Mouse (Mus musculus) testis, postnatal 14 days (tissue): ENCODE measurements around the gene Itgb4.

ENCODE experiments used
- DNase-seq: peaks from one replicate; pipeline ENCODE4 v3.0.0; 2021; ENCODE audit warnings: low spot score

Itgb4 gene

DNA sequence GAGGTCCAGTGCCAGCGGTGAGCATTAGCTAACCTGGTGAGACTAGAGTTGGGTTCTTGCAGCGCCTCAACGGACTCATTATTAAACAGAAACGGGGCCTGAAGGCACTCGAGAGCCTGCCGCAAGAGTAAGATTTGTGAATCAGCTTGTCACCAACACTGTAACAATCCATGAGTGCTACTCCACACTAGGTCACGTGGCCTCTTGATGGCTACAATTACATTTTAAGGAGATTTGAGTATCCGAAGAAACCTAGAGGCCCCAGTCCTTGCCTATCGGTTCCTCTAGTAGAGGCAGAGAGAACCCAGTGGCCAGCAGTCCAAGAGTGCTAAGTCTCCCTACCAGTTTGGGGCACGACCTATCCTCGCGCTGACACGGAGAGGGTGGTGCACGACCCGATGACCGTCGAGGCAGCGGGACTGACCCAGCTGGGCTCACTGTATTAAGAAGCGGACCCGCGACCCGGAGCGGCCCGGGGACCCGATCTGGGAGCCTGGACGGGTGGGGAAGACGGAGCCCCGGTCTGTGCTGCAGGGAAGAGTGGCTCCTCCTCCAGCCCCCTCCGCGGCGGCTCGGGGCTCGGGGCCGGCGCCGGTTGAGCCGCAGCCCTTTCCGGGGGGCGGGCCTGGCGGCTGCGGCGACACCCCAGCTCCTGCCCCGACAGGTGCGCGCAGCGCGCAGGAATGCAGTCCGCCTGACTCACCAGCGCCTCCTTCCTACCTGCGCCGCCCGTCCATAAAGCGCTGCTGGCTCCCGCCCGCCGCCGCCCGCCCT is at the start of gene Itgb4:
Gene Itgb4, plus strand, starts transcription at position 401 of the 774 bp plus-strand sequence.
- peak; percentile 37 for DNase-seq

- no peak for DNase-seq
Measured at GRCm38 (mm10) chr11:115929031-115929430, 45.5 kb upstream of the Itgb4 start.

- no peak for DNase-seq
Measured at GRCm38 (mm10) chr11:115929818-115930217, 44.7 kb upstream of the Itgb4 start.

GRCm38 (mm10) chr11:115931235-115931634 is 43.3 kb upstream of the Itgb4 start:
- DNase-seq, result no peak

GRCm38 (mm10) chr11:115933108-115933746 is 41.3 kb upstream of the Itgb4 start, which contains the start of the genes Sap30bp and Recql5:
Gene Sap30bp, plus strand, starts transcription at chr11:115933282.
Gene Recql5, minus strand, starts transcription at chr11:115933477.
- peak; percentile 97 for DNase-seq

GRCm38 (mm10) chr11:115933747-115934110 is 40.8 kb upstream of the Itgb4 start:
- no peak for DNase-seq

- DNase-seq, result no peak
Measured at GRCm38 (mm10) chr11:115939690-115940329, 34.7 kb upstream of the Itgb4 start.

DNA sequence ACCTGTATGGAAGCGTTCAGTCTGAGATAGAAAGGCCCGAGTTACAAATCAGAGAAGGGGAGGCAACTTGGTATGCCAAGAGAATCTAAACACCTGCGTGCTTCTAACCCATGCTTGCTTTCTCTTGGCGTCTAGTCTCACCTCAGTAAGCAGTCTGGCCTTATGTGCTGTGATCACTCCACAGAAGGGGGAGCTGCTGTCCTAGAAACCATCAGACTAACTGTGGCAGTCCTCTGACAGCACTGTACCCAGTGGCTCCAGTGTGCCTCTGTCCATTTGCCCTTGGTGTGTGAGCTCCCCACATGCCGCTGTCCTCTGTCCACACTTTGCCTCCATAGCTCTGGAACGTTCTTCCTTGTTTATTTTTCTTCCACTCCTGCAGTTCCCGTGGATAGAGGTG is 32.5 kb upstream of the Itgb4 start:
- no peak for DNase-seq

DNA sequence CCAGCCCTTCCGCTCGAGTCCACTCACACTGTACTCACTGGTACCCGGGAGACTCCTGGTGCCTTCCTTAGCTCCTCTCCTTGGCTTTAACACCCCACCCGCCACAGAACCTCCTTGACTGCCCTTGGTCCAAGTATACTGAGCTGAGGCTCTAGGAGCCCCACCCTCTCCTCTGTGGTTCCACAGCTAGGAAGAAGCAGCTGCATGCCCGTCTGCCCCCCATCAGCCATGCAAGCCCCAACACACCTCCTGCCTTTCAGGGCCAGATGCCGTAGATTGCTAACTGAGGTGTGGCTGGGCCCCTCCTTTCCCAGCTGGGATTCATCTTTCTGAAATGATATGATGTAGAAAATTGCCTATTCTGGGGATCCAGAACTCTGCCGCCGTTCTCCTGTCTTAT is 29.3 kb upstream of the Itgb4 start:
- no peak for DNase-seq

DNA sequence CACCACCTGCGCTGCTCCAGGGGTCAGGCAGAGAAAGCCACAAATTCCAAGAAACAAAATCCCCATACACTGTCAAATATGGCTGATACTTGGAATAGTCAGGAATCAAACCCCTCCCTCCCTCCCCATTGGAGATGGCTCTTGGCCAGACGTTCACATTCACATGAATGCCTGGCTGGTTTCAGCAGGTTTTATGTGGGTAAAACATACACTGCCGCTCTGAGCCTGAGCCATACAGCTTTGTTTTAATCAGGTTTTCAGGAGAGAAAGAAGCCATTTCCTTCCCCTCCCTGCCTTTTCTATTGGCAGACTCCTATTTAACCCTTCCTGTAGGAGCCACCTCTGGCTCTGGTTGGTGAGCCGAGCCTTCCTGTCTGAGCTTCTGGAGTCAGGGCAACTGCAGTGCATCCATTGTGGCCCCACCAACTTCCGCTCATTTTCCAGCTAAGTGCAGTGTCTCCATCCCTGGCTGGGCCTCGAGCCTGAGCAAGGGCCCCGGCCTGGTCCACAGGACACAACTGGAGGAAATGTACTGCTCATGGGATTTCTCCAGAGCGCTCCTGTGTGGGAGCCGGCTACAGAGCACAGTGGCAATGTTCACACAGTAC is 28.2 kb upstream of the Itgb4 start:
- no peak for DNase-seq

GRCm38 (mm10) chr11:115948316-115948715 is 26.2 kb upstream of the Itgb4 start:
- no peak for DNase-seq

DNA sequence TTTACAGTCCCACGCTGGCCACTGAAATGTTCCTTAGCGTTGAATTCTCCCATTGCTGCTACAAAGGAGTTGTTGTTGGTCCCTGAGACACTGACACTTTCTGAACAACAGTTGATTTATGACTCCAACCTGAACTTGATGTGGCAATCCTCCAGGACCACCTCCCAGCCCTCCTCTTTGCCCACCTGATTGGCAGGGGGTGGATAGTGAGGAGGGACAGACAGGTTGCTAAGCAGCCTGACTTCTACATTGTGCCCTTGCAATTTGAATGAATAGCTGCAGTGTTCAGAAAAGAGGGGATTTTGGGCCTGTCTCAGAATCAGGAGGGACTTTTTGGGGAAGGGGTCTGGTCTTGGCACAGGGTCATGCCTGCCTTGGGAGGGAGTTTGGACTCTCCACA is 23.8 kb upstream of the Itgb4 start:
- DNase-seq, result no peak

DNA sequence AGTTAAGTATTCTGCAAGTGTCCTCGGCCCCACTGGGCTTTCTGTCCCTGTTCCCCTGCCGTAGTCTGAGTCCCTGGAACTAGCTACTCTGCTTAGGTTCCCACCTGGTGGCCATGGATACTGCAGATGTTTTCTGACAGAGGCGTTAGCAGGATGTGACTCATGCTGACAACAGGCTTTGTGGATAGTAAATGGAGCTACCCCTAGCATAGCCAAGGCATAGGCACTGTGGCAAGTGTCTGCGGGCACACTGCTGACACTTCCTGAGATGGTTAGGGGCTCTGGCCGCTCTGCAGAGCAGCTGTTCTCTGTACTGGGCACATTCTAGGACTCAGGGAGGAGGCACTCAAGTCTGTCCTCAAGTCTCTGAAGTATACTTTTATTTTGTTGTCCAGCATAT is 19.8 kb upstream of the Itgb4 start:
- no peak for DNase-seq

- no peak for DNase-seq
Measured at GRCm38 (mm10) chr11:115955195-115955858, 19.2 kb upstream of the Itgb4 start.

DNA sequence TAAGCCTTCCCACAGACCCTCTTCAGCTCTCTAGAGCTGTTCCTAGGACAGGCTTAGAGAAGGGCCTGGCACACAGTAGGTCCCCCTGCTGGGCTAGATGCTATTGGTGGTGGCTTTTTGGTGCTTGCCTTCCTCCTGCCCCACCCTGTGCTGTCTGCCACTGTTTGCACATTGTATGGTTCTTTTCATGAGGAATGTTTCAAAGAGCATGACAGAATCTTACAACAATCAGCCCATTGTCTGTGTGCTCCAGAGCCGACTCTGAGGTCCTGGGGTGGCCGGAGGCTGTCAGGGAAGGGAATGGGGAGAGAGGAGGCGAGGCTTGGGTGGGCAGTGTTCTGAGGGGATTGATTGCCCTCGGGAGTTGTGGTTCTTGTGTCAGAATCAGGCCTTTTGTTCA is 18.1 kb upstream of the Itgb4 start:
- DNase-seq, result no peak

- DNase-seq, result no peak
Measured at GRCm38 (mm10) chr11:115957971-115958370, 16.5 kb upstream of the Itgb4 start.

DNA sequence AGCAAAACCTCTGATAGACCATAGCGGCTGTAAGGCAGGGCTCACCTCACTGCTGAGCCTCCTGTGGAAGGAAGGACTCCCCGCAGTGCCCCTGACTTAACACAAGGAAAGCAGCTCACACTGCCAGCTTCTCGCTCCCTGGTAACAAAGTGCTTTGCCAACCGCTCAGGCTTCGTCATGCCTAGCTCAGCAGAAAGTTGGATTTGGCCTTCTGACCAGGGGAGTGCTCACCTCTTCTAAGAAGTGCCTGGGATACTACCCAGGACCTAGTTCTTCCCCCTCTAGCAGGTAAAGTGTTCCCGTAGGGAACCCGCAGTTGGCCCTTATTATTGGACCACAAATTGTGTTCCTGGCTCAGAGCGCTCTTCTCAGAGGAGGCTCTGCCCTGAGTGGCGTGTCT is 15.5 kb upstream of the Itgb4 start:
- no peak for DNase-seq

DNA sequence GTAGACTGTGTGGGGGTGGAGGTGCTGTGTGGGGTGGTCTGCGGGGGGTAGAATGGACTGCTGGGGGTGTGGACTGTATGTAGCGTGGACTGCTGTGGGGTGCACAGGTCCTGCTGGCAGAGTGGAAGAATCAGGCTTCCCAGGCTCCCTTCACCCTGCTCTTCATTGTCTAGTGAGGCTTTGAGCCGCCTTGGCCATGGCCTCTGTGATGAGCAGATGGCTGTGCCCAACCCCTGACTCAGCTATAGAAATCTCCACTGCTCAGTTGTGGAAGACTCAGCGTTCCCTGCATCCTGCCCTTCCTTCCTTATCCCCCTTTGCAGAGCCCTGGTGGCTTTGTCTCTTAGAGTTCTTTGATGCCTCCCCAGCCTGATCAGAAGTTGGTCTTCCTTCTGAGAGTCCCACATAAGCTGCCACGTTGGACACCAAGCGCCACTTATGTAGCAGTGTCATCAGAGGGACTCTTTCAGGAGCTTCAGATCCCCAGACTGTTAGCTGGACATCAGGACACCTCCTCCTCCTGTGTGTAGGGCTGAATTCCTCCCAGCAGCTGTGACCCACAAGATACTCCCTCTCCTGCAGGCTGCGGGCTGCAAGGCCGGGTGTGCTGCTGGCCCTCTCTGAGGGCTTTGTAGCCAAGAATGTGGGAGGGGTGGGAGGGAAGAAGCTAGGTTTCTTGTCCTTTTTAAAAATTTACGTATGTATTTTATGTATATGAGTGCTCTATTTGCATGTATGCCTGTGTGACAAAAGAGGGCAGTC is 11.7 kb upstream of the Itgb4 start:
- DNase-seq, result no peak

DNA sequence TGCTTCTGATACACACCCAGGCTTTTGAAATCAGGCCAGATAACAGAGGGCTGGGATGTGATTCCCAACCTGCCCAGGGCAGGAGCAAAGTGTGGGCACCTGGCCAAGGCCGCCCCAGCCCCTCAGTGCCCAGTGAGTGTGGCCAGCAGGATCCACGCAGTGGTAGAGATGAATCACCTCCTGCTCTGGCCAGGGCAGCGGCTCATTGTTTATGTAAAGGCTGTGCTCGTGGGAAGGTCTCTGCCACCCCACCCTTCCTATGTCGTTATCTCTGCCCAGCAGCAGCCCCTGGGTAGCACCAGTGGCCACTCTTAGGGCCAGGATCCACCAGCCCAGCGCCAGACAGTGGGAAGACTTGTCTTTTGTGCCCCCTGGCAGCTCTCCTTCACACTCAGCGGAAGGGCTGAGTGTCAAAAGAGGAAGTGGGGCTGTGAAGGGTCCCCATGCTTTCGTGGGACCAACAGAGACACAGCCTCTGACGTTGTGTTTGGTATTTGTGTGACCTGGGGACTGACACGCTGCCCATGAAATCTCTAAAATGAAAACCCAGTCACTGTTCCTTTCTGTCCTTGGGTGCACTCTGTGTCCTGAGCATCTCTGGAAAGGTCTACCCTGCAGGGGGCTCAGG is 9.4 kb upstream of the Itgb4 start:
- no peak for DNase-seq

DNA sequence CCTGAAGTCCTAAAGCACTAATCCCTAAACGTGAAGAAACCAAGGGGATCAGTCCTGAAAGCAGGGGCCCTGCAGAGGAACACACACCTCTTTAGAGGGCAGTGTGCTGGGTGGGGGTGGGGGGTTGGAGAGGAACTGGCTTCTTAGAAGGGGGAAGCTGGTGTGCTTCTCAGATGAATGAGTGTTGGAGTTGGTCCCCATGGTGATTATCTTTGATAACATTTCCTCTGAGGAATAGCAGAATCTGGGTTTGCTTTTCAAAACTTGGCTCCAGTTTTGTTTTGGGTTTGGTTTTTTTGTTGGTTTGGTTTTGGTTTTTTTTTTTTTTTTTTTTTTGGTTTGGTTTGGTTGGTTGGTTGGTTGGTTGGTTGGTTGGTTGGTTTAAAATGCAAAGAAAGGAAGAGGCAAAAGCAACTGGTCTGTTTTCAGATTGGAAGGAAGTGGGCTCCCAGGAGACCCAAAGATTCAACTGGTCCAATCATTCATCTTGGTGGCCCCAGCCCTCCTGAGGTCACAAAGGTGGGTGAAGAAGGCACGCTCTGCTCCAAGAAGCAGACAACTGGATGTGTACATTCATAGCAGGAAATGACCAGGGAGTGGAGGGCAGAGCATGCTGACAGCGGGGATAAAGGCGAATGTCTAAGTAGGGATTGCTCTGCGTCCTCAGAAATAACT is 5.6 kb upstream of the Itgb4 start:
- DNase-seq, result no peak
